Mouse (Mus musculus) activated CD4-positive, CD25-positive, alpha-beta regulatory T cell, adult 4 months (primary cell): Measurements from ENCODE around the gene Olfr91. TPM values are rescaled to one million over a fixed set of nuclear protein-coding genes. Genes with fewer than 3 reads are reported as not detected.
A peak's percentile ranks its signal among the peaks of the same experiment; 100 is the strongest.

Source experiments
- ATAC-seq: one replicate; pipeline ENCODE4 v1.8.0; 2017
- polyA plus RNA-seq, 2 experiments: library from polyadenylated mRNA; unstranded; fragments of 100-300 nt; shearing (Covaris generic); gene quantifications; one replicate each; pipeline ENCODE4 v1.2.1; 2017

Gene Olfr91
- polyA plus RNA-seq, 2 experiments from 2014 or later, result not detected

- no peak for ATAC-seq
Observed at GRCm38 (mm10) chr17:37056957-37057356, 41.1 kb downstream of the Olfr91 start.

DNA sequence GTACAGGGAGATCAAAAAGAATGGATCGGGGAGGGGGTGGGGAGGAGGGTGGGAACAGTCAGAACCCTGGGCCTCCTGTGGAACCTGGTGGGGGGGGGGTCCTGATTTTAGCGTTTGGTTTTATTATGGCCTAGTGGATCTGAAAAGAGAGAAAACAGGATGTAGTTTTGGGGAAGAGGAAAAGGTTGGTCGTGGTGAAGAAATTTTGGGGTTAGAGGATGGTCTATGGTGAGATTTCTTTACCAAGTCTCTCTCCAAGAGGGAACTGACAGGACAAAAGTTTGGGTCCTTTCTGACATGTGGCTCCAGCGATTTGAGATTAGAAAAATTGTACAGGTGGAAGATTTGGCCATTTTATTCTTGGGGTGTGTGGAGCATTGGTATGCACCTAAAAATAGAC lies 46.3 kb downstream of the Olfr91 start:
- no peak for ATAC-seq

GRCm38 (mm10) chr17:37050876-37051275 lies 47.2 kb downstream of the Olfr91 start:
- ATAC-seq, result no peak

- no peak for ATAC-seq
Observed at GRCm38 (mm10) chr17:37050399-37050798, 47.7 kb downstream of the Olfr91 start.

- no peak for ATAC-seq
Observed at GRCm38 (mm10) chr17:37049570-37050310, 48.3 kb downstream of the Olfr91 start.

- ATAC-seq, result no peak
Observed at GRCm38 (mm10) chr17:37048383-37048782, 49.7 kb downstream of the Olfr91 start.

- ATAC-seq, result no peak
Observed at GRCm38 (mm10) chr17:37047981-37048380, 50.1 kb downstream of the Olfr91 start.

GRCm38 (mm10) chr17:37047332-37047976 lies 50.6 kb downstream of the Olfr91 start:
- no peak for ATAC-seq

DNA sequence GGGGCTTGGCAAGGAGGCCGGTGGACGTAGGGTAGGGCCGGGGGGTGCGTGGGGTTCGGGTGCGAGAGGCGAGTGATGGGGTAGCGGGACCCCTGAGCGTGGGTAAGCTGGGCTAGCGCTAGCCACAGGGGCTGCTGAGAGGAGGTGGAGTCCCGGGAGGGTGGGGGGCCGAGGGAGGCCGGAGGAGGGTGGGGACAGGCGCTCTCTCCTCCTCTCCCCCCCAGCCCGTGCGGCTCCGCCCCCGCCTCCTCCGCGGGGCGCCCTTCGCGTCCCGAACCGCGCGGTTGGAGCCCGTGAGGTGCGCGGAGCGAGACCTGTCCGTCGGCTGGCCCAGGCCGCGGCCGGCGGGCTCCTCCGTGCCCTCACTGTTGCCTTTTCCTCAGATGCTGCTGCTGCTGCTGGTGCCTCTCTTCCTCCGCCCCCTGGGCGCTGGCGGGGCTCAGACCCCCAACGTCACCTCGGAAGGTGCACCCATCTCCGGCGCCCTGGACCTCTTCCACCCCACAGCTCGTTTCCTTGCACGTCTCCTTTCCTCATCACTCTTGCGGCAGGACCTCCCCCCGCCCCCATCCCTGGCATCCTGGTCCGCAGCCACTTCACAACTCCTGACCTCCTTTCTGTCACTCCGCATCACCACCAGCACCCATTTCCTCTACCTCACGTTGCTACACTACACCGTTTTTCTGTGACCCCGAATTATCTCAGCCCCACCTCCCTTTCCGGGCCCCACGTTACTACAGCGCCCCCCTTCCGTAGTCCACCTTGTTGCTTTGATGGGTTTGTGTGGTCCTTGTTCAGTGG lies 51.6 kb downstream of the Olfr91 start:
- ATAC-seq, result peak; percentile 53

- ATAC-seq, result peak; percentile 68
Observed at GRCm38 (mm10) chr17:37045611-37046311, 52.3 kb downstream of the Olfr91 start, which contains the start of gene Gabbr1. Gene Gabbr1 (plus strand): TSS chr17:37045966.

- ATAC-seq, result no peak
Observed at GRCm38 (mm10) chr17:37044651-37045244, 53.3 kb downstream of the Olfr91 start.

Other genes with a start within 250 kb of the Olfr91 start
- gene Trim15, start 231.1 kb downstream of the Olfr91 start, polyA plus RNA-seq, result not detected
- gene Trim10, start 228.7 kb downstream of the Olfr91 start, polyA plus RNA-seq, result under 1 TPM in 1 of 2 experiments, not detected in 1; 0.20 TPM
- gene Trim40, start 208.2 kb downstream of the Olfr91 start, polyA plus RNA-seq, result not detected
- gene Trim31, start 200.2 kb downstream of the Olfr91 start, polyA plus RNA-seq, result not detected
- not detected for gene Rnf39, start 155.4 kb downstream of the Olfr91 start, polyA plus RNA-seq
- 100 to 1,000 TPM; 190 to 210 TPM for gene Ppp1r11, start 146.5 kb downstream of the Olfr91 start, polyA plus RNA-seq
- 10 to 100 TPM; 72.7 to 81.5 TPM for gene Znrd1, start 139.7 kb downstream of the Olfr91 start, polyA plus RNA-seq
- gene Znrd1as, start 139.7 kb downstream of the Olfr91 start, polyA plus RNA-seq, result 1 to 10 TPM; 4.9 to 5.4 TPM
- not detected for gene 2410137M14Rik, start 117.0 kb downstream of the Olfr91 start, polyA plus RNA-seq
- gene H2-M5, start 108.7 kb downstream of the Olfr91 start, polyA plus RNA-seq, result not detected
- not detected for gene Zfp57, start 97.1 kb downstream of the Olfr91 start, polyA plus RNA-seq
- not detected for gene Mog, start 74.9 kb downstream of the Olfr91 start, polyA plus RNA-seq
- gene Gabbr1, start 52.3 kb downstream of the Olfr91 start, polyA plus RNA-seq, result 1 to 10 TPM; 5.0 to 6.2 TPM
- under 1 TPM in 1 of 2 experiments, not detected in 1; 0.19 TPM for gene Olfr90, start 9.8 kb downstream of the Olfr91 start, polyA plus RNA-seq
- not detected for gene Olfr92, start 21.8 kb upstream of the Olfr91 start, polyA plus RNA-seq
- not detected for gene Olfr93, start 63.2 kb upstream of the Olfr91 start, polyA plus RNA-seq
- under 1 TPM in 1 of 2 experiments, not detected in 1; 0.75 TPM for gene Ubd, start 95.6 kb upstream of the Olfr91 start, polyA plus RNA-seq
- gene Olfr94, start 102.7 kb upstream of the Olfr91 start, polyA plus RNA-seq, result not detected
- not detected for gene Olfr95, start 114.8 kb upstream of the Olfr91 start, polyA plus RNA-seq
- gene Olfr96, start 121.9 kb upstream of the Olfr91 start, polyA plus RNA-seq, result not detected
- gene Olfr97, start 139.1 kb upstream of the Olfr91 start, polyA plus RNA-seq, result not detected
- 1 to 10 TPM in 1 of 2 experiments, under 1 TPM in 1; 0.54 to 1.0 TPM for gene Olfr98, start 165.5 kb upstream of the Olfr91 start, polyA plus RNA-seq
- gene H2-M3, start 171.9 kb upstream of the Olfr91 start, polyA plus RNA-seq, result 100 to 1,000 TPM in 1 of 2 experiments, 10 to 100 TPM in 1; 94.0 to 120 TPM
- 1 to 10 TPM; 5.1 to 5.7 TPM for gene Olfr99, start 185.2 kb upstream of the Olfr91 start, polyA plus RNA-seq
- gene Olfr101, start 206.0 kb upstream of the Olfr91 start, polyA plus RNA-seq, result under 1 TPM in 1 of 2 experiments, not detected in 1; 0.15 TPM
- gene Olfr102, start 218.8 kb upstream of the Olfr91 start, polyA plus RNA-seq, result under 1 TPM in 1 of 2 experiments, not detected in 1; 0.33 TPM
- gene Olfr103, start 241.4 kb upstream of the Olfr91 start, polyA plus RNA-seq, result not detected